Mouse (Mus musculus) T-helper 2 cell (primary cell): Measurements from ENCODE around the gene Polr2h.

Experiments
- in situ Hi-C: fragments of 300-600 bp; cut with MboI, MseI; formaldehyde crosslinking; loops from one replicate; pipeline ENCODE4 v1.15.1; 2025; ENCODE audit warnings: high pct_unique_total_duplicates

Gene Polr2h

GRCm38 (mm10) chr16:20717978-20718670 is 659 bp downstream of the Polr2h start:
- in situ Hi-C loops: loop anchor here (5.0 kb wide), 1 partner anchor 41 kb away; no protein-coding TSS in a partner anchor

GRCm38 (mm10) chr16:20721808-20722207 is 4.3 kb downstream of the Polr2h start:
- in situ Hi-C loops: no loop called here

GRCm38 (mm10) chr16:20722736-20723135 is 5.3 kb downstream of the Polr2h start:
- in situ Hi-C loops: no loop called here

- in situ Hi-C loops: no loop called here
Measured at GRCm38 (mm10) chr16:20723247-20723646, 5.8 kb downstream of the Polr2h start.

- in situ Hi-C loops: no loop called here
Measured at GRCm38 (mm10) chr16:20724338-20724748, 6.9 kb downstream of the Polr2h start.

- in situ Hi-C loops: no loop called here
Measured at GRCm38 (mm10) chr16:20725321-20725720, 7.9 kb downstream of the Polr2h start.

GRCm38 (mm10) chr16:20725750-20726149 is 8.3 kb downstream of the Polr2h start:
- in situ Hi-C loops: no loop called here

GRCm38 (mm10) chr16:20726384-20726783 is 8.9 kb downstream of the Polr2h start:
- in situ Hi-C loops: no loop called here

- in situ Hi-C loops: no loop called here
Measured at GRCm38 (mm10) chr16:20730293-20730711, 12.8 kb downstream of the Polr2h start.

GRCm38 (mm10) chr16:20731688-20732087 is 14.2 kb downstream of the Polr2h start:
- in situ Hi-C loops: no loop called here

- in situ Hi-C loops: no loop called here
Measured at GRCm38 (mm10) chr16:20732251-20732924, 14.9 kb downstream of the Polr2h start.

- in situ Hi-C loops: no loop called here
Measured at GRCm38 (mm10) chr16:20732925-20733730, 15.7 kb downstream of the Polr2h start, which contains the start of gene Chrd. Chrd (plus strand) TSS chr16:20733127.

- in situ Hi-C loops: no loop called here
Measured at GRCm38 (mm10) chr16:20733731-20734730, 16.6 kb downstream of the Polr2h start, which contains the start of gene Thpo. Thpo (minus strand) TSS chr16:20734511.

GRCm38 (mm10) chr16:20735651-20736050 is 18.2 kb downstream of the Polr2h start:
- in situ Hi-C loops: no loop called here

GRCm38 (mm10) chr16:20736168-20736567 is 18.7 kb downstream of the Polr2h start:
- in situ Hi-C loops: no loop called here

GRCm38 (mm10) chr16:20736823-20737222 is 19.4 kb downstream of the Polr2h start:
- in situ Hi-C loops: no loop called here

- in situ Hi-C loops: no loop called here
Measured at GRCm38 (mm10) chr16:20739845-20740244, 22.4 kb downstream of the Polr2h start.

- in situ Hi-C loops: no loop called here
Measured at GRCm38 (mm10) chr16:20746641-20747040, 29.2 kb downstream of the Polr2h start.

GRCm38 (mm10) chr16:20750518-20750917 is 33.1 kb downstream of the Polr2h start:
- in situ Hi-C loops: no loop called here

- in situ Hi-C loops: no loop called here
Measured at GRCm38 (mm10) chr16:20756052-20756451, 38.6 kb downstream of the Polr2h start.

GRCm38 (mm10) chr16:20757385-20757784 is 39.9 kb downstream of the Polr2h start:
- in situ Hi-C loops: no loop called here
